Mouse (Mus musculus) liver, embryonic 14.5 days (tissue): ENCODE results near the gene Pxk. TPM values are rescaled to one million over a fixed set of nuclear protein-coding genes. Genes with fewer than 3 reads are reported as not detected.
A peak's percentile ranks its signal among the peaks of the same experiment; 100 is the strongest.

ENCODE experiments used
- ATAC-seq: fragments of 200-750 bp; cut with Nextera tagmentation; 2 replicates; pipeline ENCODE4 v1.8.0; 2017; ENCODE audit warnings: moderate number of reproducible peaks, mild to moderate bottlenecking, moderate library complexity; ENCODE audit not compliant: insufficient read depth
- DNase-seq, 3 experiments: peaks; one replicate each; pipeline ENCODE4 v3.0.0-alpha.2; 2012 to 2013; ENCODE audit warnings: low read depth in 3 of 3, low spot score in 3 of 3
- H3K27ac ChIP-seq: fragments of 300-500 bp; sonication (generic); 2 replicates; pipeline ENCODE4 v1.5.1; 2014; ENCODE audit warnings: moderate library complexity, mild to moderate bottlenecking, control low read depth, inconsistent platforms
- H3K27me3 ChIP-seq: fragments of 300-500 bp; sonication (generic); 2 replicates; pipeline ENCODE4 v1.6.1; 2014; ENCODE audit warnings: mild to moderate bottlenecking, low read length, moderate library complexity; ENCODE audit not compliant: control insufficient read depth, insufficient read depth
- H3K36me3 ChIP-seq: fragments of 300-500 bp; sonication (generic); replicated peaks from 2 replicates; pipeline ENCODE4 v1.6.1; 2014; ENCODE audit warnings: low read depth; ENCODE audit not compliant: control insufficient read depth, insufficient read depth
- H3K4me1 ChIP-seq, 2 experiments: fragments of 200-500 bp in 1 of 2; fragments of 300-500 bp in 1 of 2; sonication (generic) in 1 of 2; replicated peaks; 2 replicates each; pipeline ENCODE4 v1.6.1; 2012 to 2014; ENCODE audit warnings: antibody characterized with exemption in 1 of 2, inconsistent platforms in 1 of 2, low read length in 1 of 2; ENCODE audit not compliant: control insufficient read depth in 2 of 2, insufficient read depth in 2 of 2
- H3K4me2 ChIP-seq: fragments of 300-500 bp; sonication (generic); 2 replicates; pipeline ENCODE4 v1.6.1; 2014; ENCODE audit warnings: low read depth, mild to moderate bottlenecking, control low read depth, moderate library complexity
- H3K4me3 ChIP-seq, 2 experiments: fragments of 200-500 bp in 1 of 2; fragments of 300-500 bp in 1 of 2; sonication (generic) in 1 of 2; 2 replicates each; pipeline ENCODE4 v1.5.1; 2012 to 2014; ENCODE audit warnings: low read depth in 2 of 2, low read length in 2 of 2, mild to moderate bottlenecking in 2 of 2, control low read depth in 1 of 2, inconsistent platforms in 1 of 2, moderate library complexity in 1 of 2; ENCODE audit not compliant: insufficient read depth in 1 of 2
- H3K9ac ChIP-seq: fragments of 300-500 bp; sonication (generic); replicated peaks from 2 replicates; pipeline ENCODE4 v1.6.1; 2014; ENCODE audit warnings: mild to moderate bottlenecking, control low read depth, moderate library complexity
- H3K9me3 ChIP-seq: fragments of 300-500 bp; sonication (generic); 2 replicates; pipeline ENCODE4 v1.6.1; 2016; ENCODE audit warnings: low read length, mixed read lengths; ENCODE audit not compliant: control insufficient read depth
- CTCF ChIP-seq: IDR thresholded peaks from 2 replicates; pipeline ENCODE4 v1.5.1; 2016; ENCODE audit warnings: antibody characterized with exemption, low read depth, control low read depth
- EP300 ChIP-seq: IDR thresholded peaks from 2 replicates; pipeline ENCODE4 v1.6.1; 2016; ENCODE audit warnings: antibody characterized with exemption, low read depth
- WGBS: fragments of 180-500 bp; shearing (Covaris S2); extraction: QIAGEN DNeasy Blood & Tissue Kit; methylation state at CpG from one replicate; pipeline ENCODE4 v1.1.7; 2014; ENCODE audit not compliant: insufficient replicate concordance; 5-methylcytosine and 5-hydroxymethylcytosine counted together
- polyA plus RNA-seq, 2 experiments: library from polyadenylated mRNA; depleted of rRNA in 1 of 2; stranded (reverse) in 1 of 2; unstranded in 1 of 2; fragments of >200 nt; fragmentation: Nextera tagmentation in 1 of 2; extraction: Ambion mirVana in 1 of 2; gene quantifications; 2 replicates each; pipeline versions ENCODE4 v1.2.1 to v1.2.3; 2012 to 2014

The Pxk gene
- polyA plus RNA-seq, 2 experiments: 7.1 to 10.3 TPM

DNA sequence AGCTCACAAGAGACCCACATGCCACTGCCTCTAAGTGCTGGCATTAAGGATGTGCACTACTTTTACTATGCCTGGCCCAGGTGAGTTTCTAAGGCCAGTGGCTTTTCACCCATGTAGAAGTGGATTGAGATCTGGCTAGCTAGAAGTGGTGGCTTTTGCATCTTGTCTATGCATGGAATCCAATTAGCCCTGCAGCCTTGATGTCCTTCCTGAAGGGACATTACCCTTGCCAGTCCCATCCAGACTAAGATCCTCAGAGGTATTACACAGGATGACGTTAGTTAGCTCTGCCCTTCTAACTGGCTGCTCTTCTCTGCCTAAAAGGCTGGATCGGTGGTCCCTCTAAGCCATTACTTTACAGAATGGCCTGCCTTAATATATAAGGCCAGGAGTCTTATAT is 115.0 kb downstream of the Pxk start:
- ATAC-seq: no peak
- Histone ChIP-seq H3K4me2 (no peak overlapping the region), H3K36me3 (no peaks in the 10 kb centered on the region), H3K27ac (no peak overlapping the region), H3K4me1 (peaks cover 10 to 11% of the 10 kb centered on the region in 2 experiments), H3K9ac (no peak overlapping the region), H3K9me3 (no peaks in the 10 kb centered on the region), H3K27me3 (no peaks in the 10 kb centered on the region), H3K4me3 (no peak overlapping the region)
- DNase-seq: no peak
- WGBS: 63% methylated on average over 2 of the region's 2 CpGs
- TF ChIP-seq CTCF (no peak), EP300 (no peak)

DNA sequence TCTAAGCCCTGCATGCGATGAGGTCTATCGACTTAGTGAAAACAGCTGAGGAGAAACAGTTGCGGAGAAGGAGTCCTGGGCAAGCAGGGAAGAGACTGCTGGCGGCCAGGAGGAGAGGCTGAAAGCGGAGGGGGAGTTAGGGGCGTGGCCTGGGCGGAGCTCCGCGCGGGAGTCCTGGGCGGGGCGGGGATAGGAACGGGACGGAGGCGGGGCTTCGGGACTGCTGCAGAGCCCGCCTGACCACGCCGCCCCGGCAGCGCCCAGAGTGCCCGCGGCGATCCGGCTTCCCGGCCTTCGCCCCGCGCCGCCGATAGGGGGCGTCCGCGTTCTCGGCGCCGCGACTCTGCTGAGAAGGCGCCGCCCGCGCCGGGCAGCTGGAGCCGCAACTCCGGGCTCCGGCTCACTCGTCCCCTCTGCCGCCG is 115.8 kb downstream of the Pxk start, which contains the start of gene Kctd6:
TSS of gene Kctd6 (plus strand) at position 338 of the 422 bp plus-strand sequence.
- ATAC-seq: peak; percentile 93
- peak within 1 kb of the TSS; percentile 94 for H3K9ac ChIP-seq
- 1% methylated on average over 43 of the region's 49 CpGs for WGBS
- peak; percentile 81 to 87 (median 83) for DNase-seq
- TF ChIP-seq CTCF (peak; percentile 63), EP300 (no peak)
- H3K4me3 ChIP-seq: peak within 1 kb of the TSS; percentile 83 to 90
- peak within 1 kb of the TSS; percentile 99 for H3K4me2 ChIP-seq
- peak within 1 kb of the TSS; percentile 46 for H3K27ac ChIP-seq
- no peaks in the 10 kb centered on the region for H3K9me3 ChIP-seq
- H3K36me3 ChIP-seq: no peaks in the 10 kb centered on the region
- no peaks in the 10 kb centered on the region for H3K27me3 ChIP-seq
- peaks cover 10 to 11% of the 10 kb centered on the region in 2 experiments for H3K4me1 ChIP-seq

Other genes with a start within 250 kb of the Pxk start
- gene Gm45521, start 140.9 kb upstream of the Pxk start, polyA plus RNA-seq (2012; rRNA removed): not detected in 2 replicates
- gene Gm45521, start 140.9 kb upstream of the Pxk start, polyA plus RNA-seq (2014; fragmentation: Nextera tagmentation; extraction: Ambion mirVana): not detected in 2 replicates
- 0.68 and 0.87 TPM in 2 replicates for gene Dnase1l3, start 103.6 kb upstream of the Pxk start, polyA plus RNA-seq (2012; rRNA removed)
- 1.9 and 2.1 TPM in 2 replicates for gene Dnase1l3, start 103.6 kb upstream of the Pxk start, polyA plus RNA-seq (2014; fragmentation: Nextera tagmentation; extraction: Ambion mirVana)
- gene Abhd6, start 95.3 kb upstream of the Pxk start, polyA plus RNA-seq (2012; rRNA removed): 3.2 and 3.4 TPM in 2 replicates
- gene Abhd6, start 95.3 kb upstream of the Pxk start, polyA plus RNA-seq (2014; fragmentation: Nextera tagmentation; extraction: Ambion mirVana): 8.6 and 9.2 TPM in 2 replicates
- gene Rpp14, start 17.8 kb upstream of the Pxk start, polyA plus RNA-seq (2012; rRNA removed): 4.8 and 10.7 TPM in 2 replicates
- 27.1 and 27.3 TPM in 2 replicates for gene Rpp14, start 17.8 kb upstream of the Pxk start, polyA plus RNA-seq (2014; fragmentation: Nextera tagmentation; extraction: Ambion mirVana)
- gene Pdhb, start 74.8 kb downstream of the Pxk start, polyA plus RNA-seq (2012; rRNA removed): 49.5 and 74.9 TPM in 2 replicates
- 117 and 119 TPM in 2 replicates for gene Pdhb, start 74.8 kb downstream of the Pxk start, polyA plus RNA-seq (2014; fragmentation: Nextera tagmentation; extraction: Ambion mirVana)
- gene Kctd6, start 115.9 kb downstream of the Pxk start, polyA plus RNA-seq (2012; rRNA removed): 2.6 and 3.6 TPM in 2 replicates
- 3.4 and 6.5 TPM in 2 replicates for gene Kctd6, start 115.9 kb downstream of the Pxk start, polyA plus RNA-seq (2014; fragmentation: Nextera tagmentation; extraction: Ambion mirVana)
- 18.3 and 22.7 TPM in 2 replicates for gene Acox2, start 161.1 kb downstream of the Pxk start, polyA plus RNA-seq (2012; rRNA removed)
- gene Acox2, start 161.1 kb downstream of the Pxk start, polyA plus RNA-seq (2014; fragmentation: Nextera tagmentation; extraction: Ambion mirVana): 24.3 and 25.0 TPM in 2 replicates
- 0.03 and 0.06 TPM in 2 replicates for gene Fam107a, start 219.8 kb downstream of the Pxk start, polyA plus RNA-seq (2012; rRNA removed)
- gene Fam107a, start 219.8 kb downstream of the Pxk start, polyA plus RNA-seq (2014; fragmentation: Nextera tagmentation; extraction: Ambion mirVana): not detected in 2 replicates